Mouse (Mus musculus): ENCODE measurements at regions not wholly inside any gene's neighbourhood (a gene's known extent, or its start where the extent isn't known, plus 50 kb on each side); places are given as distances from the start of the nearest gene placed in this dataset.

DNA sequence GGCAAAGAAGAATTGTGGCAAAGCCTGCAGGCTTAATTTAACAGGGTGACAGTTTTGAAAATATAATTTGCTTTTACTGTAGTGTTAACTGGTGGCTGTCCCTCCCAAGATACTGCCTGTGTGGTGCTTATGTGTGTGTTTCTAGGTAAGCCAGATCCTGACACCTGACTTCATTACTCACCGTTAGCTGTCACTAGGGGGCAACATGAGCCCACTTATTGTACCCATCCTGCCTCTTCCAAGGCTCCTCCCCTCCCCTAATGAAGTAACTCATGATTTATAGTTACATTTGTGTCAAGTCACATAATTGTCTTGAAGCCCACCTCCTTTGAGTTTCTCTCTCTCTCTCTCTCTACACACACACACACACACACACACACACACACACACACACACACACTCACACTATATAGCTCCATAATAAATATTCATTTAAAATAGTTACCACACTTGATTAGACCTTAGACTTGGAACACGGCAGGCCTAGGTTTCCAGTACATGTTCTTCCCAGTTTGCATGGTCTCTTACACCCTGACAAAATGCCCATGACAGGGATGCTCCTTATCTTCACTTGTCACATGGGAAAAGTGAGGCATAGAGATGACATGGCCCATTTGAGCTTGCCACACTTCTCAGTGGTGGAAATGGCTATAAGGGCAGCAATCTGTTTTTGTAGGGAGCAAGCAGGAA is 328.6 kb upstream of the Sphkap start:
- in situ Hi-C loops (cut with MboI; ENCODE audit: low sequenced_read_pairs) = no loop called here

DNA sequence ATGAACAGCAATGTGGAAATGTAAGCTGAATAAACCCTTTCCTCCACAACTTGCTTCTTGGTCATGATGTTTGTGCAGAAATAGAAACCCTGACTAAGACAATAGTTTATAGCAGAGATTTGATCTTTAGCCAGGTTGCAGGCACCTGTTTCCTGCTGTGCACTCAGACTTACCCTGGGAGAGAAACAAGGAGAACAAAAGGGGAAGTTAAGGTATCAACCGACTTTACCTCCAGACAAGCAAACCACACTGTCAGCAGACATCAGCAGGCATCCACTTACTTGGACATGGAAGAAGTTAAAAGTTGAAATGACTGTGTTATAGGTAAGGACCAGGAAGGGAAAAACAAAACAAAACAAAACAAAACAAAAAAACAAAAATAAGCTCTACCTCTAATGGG is 323.7 kb upstream of the Sphkap start:
- in situ Hi-C loops (cut with MboI; ENCODE audit: low sequenced_read_pairs) = no loop called here

DNA sequence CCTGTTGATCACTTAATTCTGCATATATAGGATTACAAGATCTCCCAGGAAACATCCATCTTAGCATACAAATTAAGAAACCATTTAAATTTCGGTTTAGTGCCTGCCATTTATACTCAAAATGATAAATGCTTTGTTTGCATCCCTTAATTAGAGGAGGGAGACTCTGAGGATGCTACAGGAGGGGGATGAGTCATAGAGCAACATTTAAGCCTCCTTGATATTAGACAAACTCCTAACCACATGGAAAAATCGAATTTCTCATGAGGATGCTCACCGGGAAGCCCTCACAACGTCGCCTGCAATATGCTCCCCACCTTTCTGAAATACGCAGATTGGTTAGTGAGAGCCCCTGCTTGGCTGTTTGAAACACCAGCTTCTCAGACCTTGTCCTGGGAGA is 320.8 kb upstream of the Sphkap start:
- in situ Hi-C loops (cut with MboI; ENCODE audit: low sequenced_read_pairs) = no loop called here

DNA sequence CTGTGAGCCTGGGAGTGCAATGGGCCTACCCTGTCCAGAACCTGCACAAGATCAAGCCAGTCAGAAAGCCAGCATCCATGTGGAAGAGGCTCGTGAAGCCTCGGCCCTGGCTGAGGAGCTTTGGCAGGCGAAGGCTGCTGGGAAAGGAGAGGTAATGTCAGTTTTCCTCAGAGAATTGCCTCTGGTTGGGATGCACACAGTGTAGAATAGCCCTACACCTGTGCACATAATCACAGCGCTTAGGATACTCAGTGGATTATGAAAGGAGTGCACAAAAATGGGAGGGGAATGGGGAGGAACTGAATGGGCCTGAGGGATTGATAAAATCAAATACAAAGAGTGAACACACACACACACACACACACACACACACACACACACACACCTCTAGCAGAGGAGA is 319.9 kb upstream of the Sphkap start:
- in situ Hi-C loops (cut with MboI; ENCODE audit: low sequenced_read_pairs) = no loop called here

DNA sequence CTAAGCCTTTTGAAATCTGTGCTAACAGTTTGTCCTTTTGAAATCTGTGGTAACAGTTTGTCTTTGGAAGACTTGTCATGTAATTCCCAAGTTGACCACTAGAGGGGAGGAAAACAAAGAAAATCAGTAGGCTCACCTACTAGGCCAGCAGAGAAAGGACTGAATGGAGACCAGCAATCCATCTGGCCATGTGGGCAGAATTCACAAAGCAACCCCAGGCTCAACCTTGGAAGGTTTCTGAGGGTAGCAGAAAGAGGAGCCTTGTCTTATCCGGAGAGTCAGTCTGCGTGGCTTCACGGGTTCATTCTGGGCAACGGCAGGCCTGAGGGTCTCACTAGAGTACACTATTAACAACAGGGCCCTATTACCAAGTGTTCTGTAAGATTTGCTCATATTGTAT is 319.2 kb upstream of the Sphkap start:
- in situ Hi-C loops (cut with MboI; ENCODE audit: low sequenced_read_pairs) = no loop called here

DNA sequence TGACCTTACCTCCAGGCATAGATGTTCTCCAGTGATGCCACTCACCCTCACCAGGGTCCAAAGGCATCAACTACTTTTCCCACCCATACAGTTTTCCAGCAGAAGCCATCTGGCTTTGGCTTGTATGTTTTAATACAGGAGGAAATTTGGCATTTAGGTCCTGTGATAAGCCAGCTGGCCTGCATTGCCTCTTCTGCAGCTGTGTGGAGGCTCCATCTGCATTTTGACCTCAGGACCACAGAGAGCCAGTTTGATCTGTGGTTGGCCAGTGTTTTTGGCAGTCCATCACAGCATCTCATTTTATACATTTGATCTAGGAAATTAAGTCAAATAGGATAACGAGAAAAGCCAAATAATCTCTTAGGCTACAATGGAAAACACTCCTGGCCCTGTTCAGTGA is 315.1 kb upstream of the Sphkap start:
- in situ Hi-C loops (cut with MboI; ENCODE audit: low sequenced_read_pairs) = loop anchor here (25.0 kb wide), 1 partner anchor 511 kb away; no protein-coding TSS in a partner anchor

DNA sequence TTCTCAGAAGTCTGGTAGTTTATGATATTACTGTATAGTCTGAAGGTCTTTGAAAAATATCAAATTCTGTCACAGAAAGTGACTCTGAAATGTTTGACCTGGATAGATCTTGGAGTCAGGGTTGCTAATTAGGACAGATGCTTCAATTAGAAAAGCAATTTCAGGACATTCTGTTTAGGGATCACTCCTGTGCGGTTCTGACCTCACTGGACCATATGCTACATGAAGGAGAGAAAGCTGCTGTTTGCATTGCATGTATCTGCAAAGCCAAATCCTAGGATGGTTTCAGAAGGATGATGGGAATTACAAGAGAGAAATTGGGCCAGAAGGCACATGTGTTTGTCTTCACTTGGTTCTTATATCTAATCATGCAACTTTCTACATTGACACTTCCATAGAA is 312.2 kb upstream of the Sphkap start:
- in situ Hi-C loops (cut with MboI; ENCODE audit: low sequenced_read_pairs) = loop anchor here (25.0 kb wide), 1 partner anchor 508 kb away; no protein-coding TSS in a partner anchor

DNA sequence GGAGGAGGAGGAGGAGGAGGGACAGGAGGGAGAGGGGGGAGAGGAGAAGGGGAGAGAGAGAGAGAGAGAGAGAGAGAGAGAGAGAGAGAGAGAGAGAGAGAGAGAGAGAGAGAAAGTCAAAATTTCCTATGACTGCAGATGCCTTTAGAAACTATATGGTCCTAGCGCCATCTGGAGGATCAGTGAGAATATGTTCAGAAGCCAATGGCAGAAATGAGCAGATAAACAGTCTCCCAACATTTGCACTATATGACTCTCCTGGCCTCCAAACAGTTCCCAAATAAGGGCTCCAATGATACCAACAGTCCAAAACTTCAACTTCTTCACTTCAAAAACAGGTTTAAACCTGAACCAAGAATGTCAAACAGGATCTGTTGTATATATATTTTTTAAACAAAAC is 309.1 kb upstream of the Sphkap start:
- in situ Hi-C loops (cut with MboI; ENCODE audit: low sequenced_read_pairs) = loop anchor here (25.0 kb wide), 1 partner anchor 505 kb away; no protein-coding TSS in a partner anchor

DNA sequence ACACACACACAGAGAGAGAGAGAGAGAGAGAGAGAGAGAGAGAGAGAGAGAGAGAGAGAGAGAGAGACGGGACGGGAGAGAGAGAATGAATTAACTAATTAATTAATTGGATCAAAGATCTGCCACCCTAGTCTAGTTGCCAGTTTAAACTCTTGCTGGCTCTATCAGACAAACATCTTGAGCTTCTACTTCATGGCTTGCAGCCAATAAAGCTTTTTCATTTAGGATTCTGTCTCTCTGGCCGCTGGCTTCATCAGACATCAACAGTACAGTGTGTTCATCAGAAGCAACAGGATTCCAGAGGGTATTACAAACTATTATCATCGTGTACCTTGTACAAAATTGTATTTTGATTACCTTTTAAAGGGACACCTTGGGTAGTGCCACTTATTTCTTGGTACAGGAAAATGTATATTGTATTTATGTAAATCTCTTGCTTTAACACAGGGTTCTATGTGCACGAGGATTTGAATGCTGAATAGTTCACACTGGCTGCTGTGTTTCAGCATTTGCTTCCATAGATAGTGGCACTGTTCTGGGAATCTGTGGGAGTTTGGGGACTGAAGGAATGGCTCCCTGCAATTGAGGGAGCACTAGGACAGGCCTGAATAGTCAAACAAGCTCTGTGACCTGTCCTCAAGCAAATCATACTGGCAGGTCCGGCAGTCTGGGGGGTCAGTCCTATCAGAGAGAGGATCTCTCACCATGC is 293.9 kb upstream of the Sphkap start:
- in situ Hi-C loops (cut with MboI; ENCODE audit: low sequenced_read_pairs) = loop anchor here (25.0 kb wide), 1 partner anchor 490 kb away; no protein-coding TSS in a partner anchor

DNA sequence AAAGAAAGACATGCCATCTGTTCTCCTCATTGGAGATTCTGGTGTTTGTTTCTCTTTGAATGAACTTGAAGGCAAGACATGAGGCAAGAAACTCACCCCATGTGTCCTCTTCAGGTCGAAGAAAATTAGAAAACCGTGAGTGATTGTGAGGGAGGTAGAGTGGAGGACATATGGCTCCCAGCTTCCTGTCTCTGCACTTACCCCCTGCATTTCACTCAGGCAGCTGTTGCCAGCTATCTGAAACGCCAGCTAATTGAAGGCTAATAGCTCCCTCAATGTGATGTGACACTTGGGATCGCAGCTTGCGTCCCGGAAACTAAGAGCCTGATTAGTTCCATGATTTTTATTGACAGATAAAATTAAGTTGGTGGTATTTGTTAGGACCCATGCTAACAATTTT is 289.4 kb upstream of the Sphkap start:
- in situ Hi-C loops (cut with MboI; ENCODE audit: low sequenced_read_pairs) = no loop called here

DNA sequence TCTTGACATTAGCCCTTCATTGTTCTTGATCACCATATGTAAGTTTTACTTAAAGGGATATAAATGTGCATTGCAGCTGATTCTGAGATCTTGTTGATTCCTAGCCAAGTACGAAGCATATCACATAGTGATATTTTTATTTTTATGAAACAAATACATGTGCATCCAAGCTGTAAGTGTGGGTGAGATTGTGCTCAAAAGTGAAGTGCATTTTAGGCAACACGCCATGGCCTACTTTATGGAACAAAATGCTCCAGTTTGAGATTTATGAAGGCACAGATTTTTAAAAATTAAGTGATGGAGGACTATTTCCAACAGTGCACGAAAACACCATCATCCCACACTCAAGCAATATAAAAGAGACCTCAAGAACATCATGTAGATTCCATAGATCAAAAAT is 277.2 kb upstream of the Sphkap start:
- in situ Hi-C loops (cut with MboI; ENCODE audit: low sequenced_read_pairs) = no loop called here

DNA sequence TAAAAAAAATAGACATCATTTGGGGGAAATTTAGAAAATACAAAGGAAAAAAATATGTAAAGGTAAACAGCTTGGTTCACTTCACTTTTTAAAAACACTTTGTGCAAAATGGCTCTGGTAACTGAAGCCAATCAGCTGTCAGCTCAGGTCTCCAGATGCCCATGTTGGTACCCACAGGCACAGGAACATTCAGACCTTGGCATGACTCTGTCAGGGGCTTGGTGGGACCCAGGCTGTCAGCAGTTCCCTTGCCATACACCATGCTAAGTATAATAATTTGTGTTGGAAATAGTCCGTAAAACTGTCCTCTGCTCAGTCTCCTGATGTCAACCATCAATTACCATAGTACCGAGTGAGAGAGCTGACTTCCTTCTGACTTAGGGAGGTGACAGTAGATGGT is 257.3 kb upstream of the Sphkap start:
- in situ Hi-C loops (cut with MboI; ENCODE audit: low sequenced_read_pairs) = no loop called here

DNA sequence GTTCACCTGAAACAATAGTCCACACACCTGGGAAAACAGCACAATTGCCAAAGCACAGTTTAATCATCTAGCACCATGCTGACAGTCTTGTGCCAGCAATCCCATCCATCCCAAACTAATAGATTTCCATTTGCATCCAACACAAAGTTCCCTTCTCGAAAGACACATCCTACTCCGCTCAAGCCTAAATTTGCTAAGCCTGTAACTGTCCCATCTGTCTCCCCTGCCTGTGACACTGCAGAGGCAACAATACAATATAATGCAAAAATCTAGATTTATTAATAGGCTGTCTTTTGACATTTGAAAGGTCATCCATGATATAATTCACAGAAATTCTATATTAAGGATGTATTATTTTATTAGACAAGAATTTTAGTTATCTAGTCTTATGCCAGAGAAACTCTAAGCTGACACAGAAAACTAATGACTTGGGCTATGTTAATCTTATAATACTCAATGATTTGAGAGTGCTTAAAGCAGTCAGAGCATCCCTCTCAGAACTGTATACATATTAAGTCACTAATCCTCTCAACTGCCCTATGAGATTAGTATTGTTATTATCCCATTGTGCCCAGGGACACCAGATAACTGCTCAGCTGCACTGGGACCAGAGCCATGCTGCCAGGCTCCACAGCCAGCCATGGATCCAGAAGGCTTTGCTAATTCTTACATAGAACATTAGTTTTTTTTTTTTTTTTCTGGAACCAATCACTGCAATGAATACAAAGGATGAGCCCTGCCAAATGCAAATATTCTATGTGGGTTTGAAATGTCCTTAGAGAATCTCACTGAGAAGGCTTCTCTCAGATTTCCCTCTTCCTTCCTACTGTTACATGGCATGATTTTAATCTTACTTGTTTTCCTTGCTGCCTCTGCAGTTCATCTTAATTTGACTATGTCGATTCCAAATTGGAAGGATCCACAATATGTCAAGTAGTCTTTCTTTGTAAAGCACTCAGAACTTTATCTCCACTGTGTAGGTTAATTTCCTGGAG is 254.1 kb upstream of the Sphkap start:
- in situ Hi-C loops (cut with MboI; ENCODE audit: low sequenced_read_pairs) = no loop called here

DNA sequence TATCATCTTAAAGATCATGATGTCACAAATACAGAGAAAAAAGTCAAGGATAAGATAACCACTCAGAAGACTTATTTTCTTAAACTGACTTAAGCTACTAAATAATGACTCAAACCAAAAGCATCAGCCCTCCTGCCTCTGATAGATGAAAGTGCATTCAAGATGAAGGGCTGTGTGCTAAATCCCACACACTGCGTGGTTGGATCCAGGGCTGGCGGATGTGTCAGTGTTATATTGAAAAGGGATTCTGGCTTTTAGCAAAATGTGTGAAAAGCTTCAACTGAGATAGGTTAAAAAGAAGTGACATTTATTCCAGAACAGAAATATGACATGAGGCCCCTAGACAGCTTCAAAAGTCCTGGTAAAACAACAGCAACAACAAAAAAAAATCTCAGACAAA is 245.7 kb upstream of the Sphkap start:
- in situ Hi-C loops (cut with MboI; ENCODE audit: low sequenced_read_pairs) = no loop called here

DNA sequence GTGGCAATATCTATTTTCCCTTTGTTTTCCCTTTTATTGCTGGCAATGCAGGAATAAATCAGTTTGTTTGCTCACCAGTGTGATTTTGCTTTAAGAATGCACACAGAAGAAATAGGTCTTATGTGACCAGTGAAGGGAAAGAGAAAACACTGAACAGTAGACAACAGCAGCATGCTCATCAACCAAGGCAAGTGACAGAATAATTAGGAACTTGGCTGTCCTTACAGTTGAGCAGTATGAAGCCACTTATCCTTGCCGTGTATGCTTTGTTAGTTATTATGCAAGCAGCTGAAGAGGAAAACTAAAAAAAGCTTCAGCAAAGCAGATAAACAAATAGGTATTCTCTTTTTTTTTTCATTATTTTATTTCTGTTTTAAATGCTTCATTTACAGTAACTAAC is 237.6 kb upstream of the Sphkap start:
- in situ Hi-C loops (cut with MboI; ENCODE audit: low sequenced_read_pairs) = no loop called here

DNA sequence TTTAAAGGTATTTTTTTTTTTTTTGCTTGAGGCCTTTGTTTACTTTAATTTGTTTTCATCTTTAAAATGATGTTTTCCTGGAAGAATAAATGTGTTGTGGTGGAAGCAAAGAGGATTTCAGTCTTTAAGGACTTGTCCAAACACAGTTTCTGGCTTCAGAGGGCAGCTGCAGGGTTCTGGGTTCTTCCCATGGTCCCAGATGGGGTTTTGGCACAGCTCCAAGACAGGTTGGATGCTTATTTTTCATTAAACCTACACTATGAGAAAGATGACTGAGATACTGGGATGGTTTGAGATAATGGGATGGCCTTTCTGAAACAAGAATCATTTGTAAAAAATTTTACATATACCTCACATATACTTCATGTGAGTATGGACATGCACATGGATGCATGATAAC is 234.7 kb upstream of the Sphkap start:
- in situ Hi-C loops (cut with MboI; ENCODE audit: low sequenced_read_pairs) = no loop called here

DNA sequence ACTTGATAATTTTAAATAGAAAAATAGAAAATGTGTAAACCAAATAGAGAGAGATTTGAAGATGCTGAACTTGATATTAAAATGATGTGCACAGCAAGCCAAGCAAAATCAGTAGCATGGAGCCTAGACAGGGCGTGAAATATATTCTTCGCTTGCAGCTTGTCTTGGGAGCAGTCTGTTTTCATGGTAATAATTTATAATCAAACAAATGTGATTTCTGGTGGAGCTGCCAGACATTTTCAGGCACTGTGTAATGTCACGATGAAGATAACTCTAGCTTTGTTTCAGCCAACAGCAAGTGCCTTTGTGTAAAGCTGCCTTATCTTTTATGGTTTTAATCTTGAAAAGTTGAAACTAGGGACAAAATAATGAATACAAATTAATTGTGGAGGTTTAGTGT is 228.1 kb upstream of the Sphkap start:
- in situ Hi-C loops (cut with MboI; ENCODE audit: low sequenced_read_pairs) = no loop called here

DNA sequence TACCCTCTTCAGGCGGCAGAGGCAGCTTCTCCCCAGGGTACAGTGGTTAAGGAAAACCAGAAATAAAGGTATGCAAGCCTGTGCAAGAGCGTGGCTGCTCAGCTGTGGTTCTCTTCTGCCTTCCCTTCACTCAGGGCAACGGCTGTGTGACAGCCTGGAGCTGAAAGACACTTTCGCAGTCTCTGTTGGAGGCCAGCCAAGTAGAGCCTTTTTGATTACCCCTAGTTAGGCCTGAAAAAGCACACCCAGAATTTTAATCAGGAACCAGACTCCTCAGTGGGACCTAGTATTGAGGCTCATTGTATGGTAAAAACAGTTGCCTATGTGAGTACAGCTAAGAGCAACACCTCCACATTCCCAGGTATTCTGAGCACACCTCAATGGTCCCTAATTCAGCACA is 223.8 kb upstream of the Sphkap start:
- in situ Hi-C loops (cut with MboI; ENCODE audit: low sequenced_read_pairs) = no loop called here

DNA sequence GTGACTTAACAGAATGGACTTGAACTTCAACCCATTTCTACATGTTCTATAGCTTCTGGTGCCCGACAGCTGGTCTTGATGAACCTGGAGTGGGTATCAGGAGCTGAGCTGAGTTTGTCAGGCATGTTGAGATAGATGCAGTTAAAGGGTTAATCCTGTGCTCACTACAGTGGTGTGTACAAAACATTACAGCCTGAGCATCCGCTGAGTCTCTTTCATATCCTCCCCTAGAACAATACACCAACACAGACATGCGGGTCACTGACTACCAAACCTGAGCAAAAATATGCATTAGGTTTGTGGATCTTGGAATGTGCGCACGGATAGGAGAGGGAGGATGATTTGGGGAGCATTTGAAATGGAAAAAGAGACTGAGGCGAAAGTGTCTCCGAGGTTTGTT is 223.4 kb upstream of the Sphkap start:
- in situ Hi-C loops (cut with MboI; ENCODE audit: low sequenced_read_pairs) = no loop called here

DNA sequence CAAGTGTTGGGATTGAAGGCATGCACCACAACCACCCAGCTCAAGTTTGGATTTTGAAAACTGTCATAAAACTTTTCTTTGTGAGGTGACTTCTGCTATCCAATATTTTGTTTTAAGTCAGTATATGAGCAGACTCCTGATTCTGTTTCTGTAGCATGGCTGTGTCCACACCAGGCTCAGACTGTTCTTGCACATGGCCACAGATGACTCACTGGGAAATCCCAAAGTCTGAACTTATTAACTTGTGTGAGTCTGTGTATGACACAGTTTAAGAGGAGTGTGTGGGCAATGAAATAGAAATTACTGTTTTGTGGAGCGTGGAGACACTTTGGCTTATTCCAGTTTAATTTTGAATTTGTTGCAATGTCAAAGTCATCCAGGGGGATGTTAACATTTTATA is 179.3 kb upstream of the Sphkap start:
- in situ Hi-C loops (cut with MboI; ENCODE audit: low sequenced_read_pairs) = no loop called here

DNA sequence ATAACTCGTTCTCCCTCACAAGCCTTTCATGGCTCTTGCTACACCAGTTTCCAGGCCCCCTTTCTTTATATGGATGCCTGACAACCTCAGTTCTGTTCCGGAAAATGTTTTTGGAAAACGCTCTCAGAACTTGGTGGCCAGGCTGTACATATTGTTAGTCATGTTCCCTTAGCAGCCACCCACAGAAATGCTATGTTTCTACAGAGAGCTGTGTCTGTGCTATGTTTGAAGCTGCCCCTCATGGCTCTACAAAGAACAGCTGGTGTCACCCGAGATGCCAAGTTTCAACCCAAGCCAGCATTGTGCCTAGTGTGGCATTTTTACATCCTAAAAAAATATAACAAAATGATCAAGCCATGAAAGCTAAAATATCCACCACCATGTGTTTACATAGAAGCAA is 175.0 kb upstream of the Sphkap start:
- in situ Hi-C loops (cut with MboI; ENCODE audit: low sequenced_read_pairs) = no loop called here

All from CH12F3 (cell line).